Mouse (Mus musculus) embryonic facial prominence, embryonic 11.5 days (tissue): ENCODE measurements around the gene Slc25a34. TPM values are rescaled to one million over a fixed set of nuclear protein-coding genes. Genes with fewer than 3 reads are reported as not detected.

Source experiments
- ATAC-seq: fragments of 200-750 bp; cut with Nextera tagmentation; replicated peaks from 2 replicates; pipeline ENCODE4 v1.8.0; 2017; ENCODE audit warnings: low read depth; ENCODE audit not compliant: insufficient number of reproducible peaks, low FRiP score, low TSS enrichment
- DNase-seq: peaks from one replicate; pipeline ENCODE4 v3.0.0-alpha.2; 2015; ENCODE audit warnings: low spot score
- H3K27ac ChIP-seq: fragments of 300-500 bp; sonication (generic); replicated peaks from 2 replicates; pipeline ENCODE4 v1.5.1; 2014; ENCODE audit warnings: mild to moderate bottlenecking, low read depth, low read length, control low read depth
- H3K27me3 ChIP-seq: fragments of 300-500 bp; sonication (generic); 2 replicates; pipeline ENCODE4 v1.6.1; 2014; ENCODE audit warnings: mild to moderate bottlenecking, low read length, moderate library complexity, mixed read lengths; ENCODE audit not compliant: control insufficient read depth, insufficient read depth
- H3K36me3 ChIP-seq: fragments of 300-500 bp; sonication (generic); replicated peaks from 2 replicates; pipeline ENCODE4 v1.6.1; 2014; ENCODE audit warnings: low read depth, mild to moderate bottlenecking, low read length, moderate library complexity, mixed read lengths; ENCODE audit not compliant: control insufficient read depth, insufficient read depth
- H3K4me1 ChIP-seq: fragments of 300-500 bp; sonication (generic); 2 replicates; pipeline ENCODE4 v1.6.1; 2014; ENCODE audit warnings: low read length, mixed read lengths; ENCODE audit not compliant: control insufficient read depth, insufficient read depth
- H3K4me2 ChIP-seq: fragments of 300-500 bp; sonication (generic); 2 replicates; pipeline ENCODE4 v1.6.1; 2014; ENCODE audit warnings: low read depth, mild to moderate bottlenecking, control low read depth, low read length, moderate library complexity
- H3K4me3 ChIP-seq: fragments of 300-500 bp; sonication (generic); 2 replicates; pipeline ENCODE4 v1.5.1; 2014; ENCODE audit warnings: low read depth, low read length, control low read depth
- H3K9ac ChIP-seq: fragments of 300-500 bp; sonication (generic); replicated peaks from 2 replicates; pipeline ENCODE4 v1.6.1; 2014; ENCODE audit warnings: mild to moderate bottlenecking, control low read depth, low read length
- H3K9me3 ChIP-seq: fragments of 300-500 bp; sonication (generic); replicated peaks from 2 replicates; pipeline ENCODE4 v1.6.1; 2016; ENCODE audit warnings: mild to moderate bottlenecking, low read length, inconsistent platforms, mixed read lengths; ENCODE audit not compliant: control insufficient read depth
- WGBS: fragments of 180-500 bp; shearing (Covaris S2); extraction: QIAGEN DNeasy Blood & Tissue Kit; methylation state at CpG from one replicate; pipeline ENCODE4 v1.1.7; 2014; 5-methylcytosine and 5-hydroxymethylcytosine counted together
- polyA plus RNA-seq: library from polyadenylated mRNA; unstranded; fragments of >200 nt; fragmentation: Nextera tagmentation; extraction: Ambion mirVana; gene quantifications from 2 replicates; pipeline ENCODE4 v1.2.1, GENCODE M21; 2014

The Slc25a34 gene
- polyA plus RNA-seq, 1 experiment from 2014 or later: not detected

DNA sequence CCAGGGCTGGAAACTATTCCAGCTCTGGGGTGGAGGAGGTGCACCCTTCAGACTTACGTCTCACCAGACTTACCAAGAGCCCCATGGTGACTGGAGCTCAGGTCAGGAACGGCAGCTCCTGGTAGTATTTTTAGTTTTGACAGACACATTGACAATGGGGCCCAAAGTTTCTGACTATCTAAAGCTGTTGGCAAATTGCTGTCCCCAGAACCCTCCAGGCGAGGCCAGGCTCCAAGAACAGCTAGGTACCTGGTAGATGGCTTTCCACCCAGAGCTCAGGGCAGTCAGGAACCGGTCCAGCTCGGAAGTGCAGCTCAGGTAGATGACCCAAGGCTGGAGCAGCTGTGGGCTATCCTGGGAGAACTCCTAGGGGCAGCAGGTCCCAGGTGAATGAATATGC, 3.9 kb upstream of the Slc25a34 start:
- ATAC-seq (no peak), DNase-seq (no peak)
- no peak overlapping the region for H3K9ac ChIP-seq
- no peak overlapping the region for H3K4me3 ChIP-seq
- no peaks in the 10 kb centered on the region for H3K4me1 ChIP-seq
- H3K9me3 ChIP-seq: no peaks in the 10 kb centered on the region
- H3K27ac ChIP-seq: no peak overlapping the region
- no peak overlapping the region for H3K4me2 ChIP-seq
- peaks cover 24% of the 10 kb centered on the region for H3K36me3 ChIP-seq
- WGBS: 88% methylated on average over 5 of the region's 5 CpGs
- H3K27me3 ChIP-seq: no peaks in the 10 kb centered on the region

DNA sequence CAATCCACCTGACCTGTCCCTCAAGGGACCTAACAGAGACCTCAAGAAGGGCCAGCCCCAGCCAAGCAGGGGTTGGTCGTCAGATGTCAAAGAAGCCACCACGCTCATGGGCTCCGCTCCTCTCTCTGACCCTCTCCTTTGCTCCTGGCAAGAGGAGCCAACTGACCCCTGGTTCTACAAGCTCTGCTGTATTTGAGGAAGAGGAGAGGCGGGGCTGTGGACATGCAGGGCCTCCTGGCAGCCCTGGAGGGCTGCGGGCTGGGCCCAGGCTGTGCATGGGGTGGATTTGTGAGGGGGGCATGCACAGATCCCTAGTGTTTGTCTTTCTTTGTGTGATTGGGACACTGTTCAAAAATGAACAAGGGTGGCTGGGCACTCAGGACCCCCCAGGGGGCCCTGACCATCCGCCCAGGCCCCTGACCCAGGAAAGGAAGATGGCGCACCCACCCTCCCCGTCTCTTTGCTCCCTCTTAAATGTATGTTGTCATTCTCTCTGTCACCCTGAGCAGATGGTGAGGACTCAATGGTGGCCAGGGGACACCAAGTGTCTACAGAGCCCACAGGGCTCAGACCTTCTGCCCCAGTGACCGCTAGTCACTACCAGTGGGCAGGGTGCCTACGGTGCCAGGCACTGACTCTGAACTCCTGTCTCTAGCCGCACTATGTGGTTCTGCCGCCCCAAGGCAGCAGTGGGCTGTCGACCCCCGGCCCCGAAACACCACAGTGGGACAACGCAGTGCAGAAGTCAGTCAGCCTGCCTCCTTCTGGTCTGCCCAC, 2.3 kb upstream of the Slc25a34 start:
- H3K9me3 ChIP-seq: no peaks in the 10 kb centered on the region
- H3K9ac ChIP-seq: no peak overlapping the region
- DNase-seq: no peak
- 0 out of 2 replicates have a peak overlapping the region, but pooled peaks have one; percentile 9 for H3K27ac ChIP-seq
- no peaks in the 10 kb centered on the region for H3K4me1 ChIP-seq
- H3K4me2 ChIP-seq: no peak overlapping the region
- no peak overlapping the region for H3K4me3 ChIP-seq
- ATAC-seq: no peak
- 88% methylated on average over 16 of the region's 16 CpGs for WGBS
- no peaks in the 10 kb centered on the region for H3K27me3 ChIP-seq
- peaks cover 13% of the 10 kb centered on the region for H3K36me3 ChIP-seq

DNA sequence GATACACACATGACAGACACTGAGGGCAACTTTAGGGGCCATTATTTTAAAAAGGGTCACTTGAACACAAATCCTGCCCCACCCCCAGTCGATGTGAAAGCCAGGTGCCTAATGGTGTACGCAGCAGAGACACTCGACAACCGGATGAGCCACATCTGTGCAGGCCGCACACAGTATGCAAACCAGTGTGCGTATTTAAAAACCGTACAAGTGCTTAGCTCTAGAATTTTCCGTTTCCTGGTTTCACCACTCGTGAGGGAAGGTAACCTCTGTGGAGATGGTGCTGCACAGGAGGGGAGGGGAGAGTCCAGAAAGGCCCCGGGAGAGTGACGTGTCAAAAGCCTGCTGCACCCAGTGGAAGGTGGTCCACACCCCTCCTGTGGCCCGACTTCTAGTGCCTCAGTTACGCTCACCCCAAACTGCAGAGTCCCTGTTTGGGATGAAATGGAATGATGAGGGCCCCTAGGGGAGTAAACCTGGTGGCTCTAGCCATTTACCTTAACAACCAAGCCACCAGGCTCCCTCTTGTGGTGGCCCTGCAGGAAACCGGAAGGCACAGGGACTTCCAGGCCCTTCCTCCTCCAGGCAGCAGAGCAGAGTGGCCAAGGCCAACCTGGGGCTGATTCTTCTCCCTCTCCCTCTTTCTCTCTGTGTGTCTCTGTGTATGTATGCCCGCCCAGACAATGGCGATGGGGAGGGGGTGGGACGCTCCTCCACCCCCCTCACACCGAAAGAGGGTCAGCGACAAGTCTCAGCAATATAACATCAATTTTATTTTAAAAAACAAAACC, 1.6 kb upstream of the Slc25a34 start:
- Histone ChIP-seq H3K27me3 (no peaks in the 10 kb centered on the region), H3K9me3 (no peaks in the 10 kb centered on the region), H3K4me1 (no peaks in the 10 kb centered on the region), H3K4me3 (no peak overlapping the region), H3K27ac (no peak overlapping the region), H3K4me2 (no peak overlapping the region), H3K36me3 (peaks cover 11% of the 10 kb centered on the region), H3K9ac (no peak overlapping the region)
- 71% methylated on average over 19 of the region's 19 CpGs for WGBS
- DNase-seq: peak; percentile 40
- no peak for ATAC-seq

DNA sequence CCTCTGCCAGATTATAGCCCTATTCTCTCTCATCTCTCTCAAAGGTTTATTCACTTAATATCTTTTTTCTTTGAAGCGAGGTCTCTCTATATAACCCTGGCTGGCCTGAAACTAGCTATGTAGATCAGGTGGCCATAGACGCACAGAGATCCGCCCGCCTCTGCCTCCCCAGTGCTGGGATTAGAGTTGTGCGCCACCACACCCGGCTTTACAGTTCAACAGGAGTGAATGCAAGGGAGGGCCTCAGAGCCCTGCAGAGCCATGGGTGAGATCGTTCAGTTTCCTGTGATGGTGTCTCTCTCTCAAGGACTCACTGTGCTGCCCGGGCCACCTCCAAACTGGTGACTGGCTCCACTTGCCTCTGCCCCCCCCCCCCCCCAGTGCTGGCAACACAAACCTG, 513 bp upstream of the Slc25a34 start:
- H3K27ac ChIP-seq: no peak overlapping the region
- no peaks in the 10 kb centered on the region for H3K27me3 ChIP-seq
- no peak overlapping the region for H3K9ac ChIP-seq
- 93% methylated on average over 8 of the region's 8 CpGs for WGBS
- H3K36me3 ChIP-seq: peaks cover 5% of the 10 kb centered on the region
- no peak for ATAC-seq
- H3K4me3 ChIP-seq: no peak overlapping the region
- DNase-seq: no peak
- no peaks in the 10 kb centered on the region for H3K4me1 ChIP-seq
- H3K9me3 ChIP-seq: no peaks in the 10 kb centered on the region
- H3K4me2 ChIP-seq: no peak overlapping the region

DNA sequence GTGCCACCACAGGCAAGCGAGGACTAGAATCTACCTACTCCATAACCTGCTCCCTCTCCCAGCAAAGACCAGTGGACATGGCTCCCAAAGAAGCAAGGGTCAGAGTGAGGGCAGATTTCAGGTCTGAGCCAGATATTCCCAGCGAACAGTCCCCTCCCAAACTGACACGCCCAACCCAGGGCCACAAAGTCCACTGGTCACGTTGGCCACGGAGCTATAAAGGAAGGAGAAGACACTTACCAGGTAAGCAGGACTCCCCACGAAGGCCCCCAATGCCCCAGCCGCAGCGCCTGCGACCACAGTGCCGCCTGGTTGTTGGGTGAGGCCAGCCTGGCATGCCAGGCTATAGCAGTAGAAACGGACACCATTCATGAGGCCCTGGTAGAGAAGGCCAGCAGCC, 584 bp downstream of the Slc25a34 start:
- H3K9ac ChIP-seq: no peak overlapping the region
- WGBS: 91% methylated on average over 11 of the region's 11 CpGs
- H3K9me3 ChIP-seq: no peaks in the 10 kb centered on the region
- DNase-seq (no peak), ATAC-seq (no peak)
- no peaks in the 10 kb centered on the region for H3K4me1 ChIP-seq
- H3K4me3 ChIP-seq: no peak overlapping the region
- H3K27me3 ChIP-seq: no peaks in the 10 kb centered on the region
- peaks cover 4% of the 10 kb centered on the region for H3K36me3 ChIP-seq
- no peak overlapping the region for H3K27ac ChIP-seq
- no peak overlapping the region for H3K4me2 ChIP-seq

DNA sequence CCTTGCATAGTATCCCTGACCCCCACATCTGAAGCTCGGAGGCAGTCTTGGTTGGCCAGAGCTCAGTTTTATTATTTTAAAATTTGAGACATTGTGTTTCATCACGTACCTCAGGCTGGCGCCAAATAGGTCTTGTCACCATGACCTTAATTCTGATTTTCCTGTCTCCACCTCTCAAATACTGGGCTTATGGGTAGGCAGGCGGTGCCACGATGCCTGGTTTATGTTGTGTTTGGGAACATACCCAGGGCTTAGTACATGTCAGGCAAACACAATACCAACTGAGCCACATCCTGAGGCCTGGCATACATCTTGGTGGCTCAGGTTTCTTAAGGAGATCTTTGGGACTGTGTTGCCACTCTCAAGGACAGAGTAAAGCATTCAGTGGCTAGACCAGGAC, 1.0 kb downstream of the Slc25a34 start:
- ATAC-seq (no peak), DNase-seq (no peak)
- Histone ChIP-seq H3K4me3 (no peak overlapping the region), H3K9me3 (no peaks in the 10 kb centered on the region), H3K4me1 (peaks cover 2% of the 10 kb centered on the region; the same call in 1 of the 2 replicates), H3K9ac (no peak overlapping the region), H3K27me3 (no peaks in the 10 kb centered on the region), H3K4me2 (no peak overlapping the region), H3K27ac (no peak overlapping the region), H3K36me3 (peaks cover 2% of the 10 kb centered on the region)
- WGBS: 78% methylated on average over 5 of the region's 5 CpGs

DNA sequence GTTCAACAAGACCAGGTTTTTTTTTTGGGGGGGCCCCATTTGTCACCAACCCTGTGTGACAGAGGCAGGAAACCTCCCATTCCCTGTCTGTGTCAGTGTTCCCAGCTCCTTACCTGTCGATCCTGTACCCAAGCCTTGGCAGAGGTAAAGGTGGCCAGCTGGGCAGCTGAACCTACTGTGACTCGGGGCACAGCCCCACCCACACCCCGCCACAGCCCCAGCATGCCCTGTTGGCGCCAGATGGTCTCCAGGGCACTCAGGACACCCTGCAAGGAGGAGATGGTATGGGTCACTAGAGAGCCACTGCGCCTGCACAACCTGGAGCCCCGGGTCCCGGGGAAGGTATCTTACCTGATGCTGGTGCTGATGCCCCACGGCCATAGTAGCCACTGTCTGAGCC, 1.5 kb downstream of the Slc25a34 start:
- Histone ChIP-seq H3K27ac (no peak overlapping the region), H3K9ac (no peak overlapping the region), H3K27me3 (no peaks in the 10 kb centered on the region), H3K4me3 (no peak overlapping the region), H3K36me3 (no peaks in the 10 kb centered on the region; the same call in 1 of the 2 replicates), H3K9me3 (no peaks in the 10 kb centered on the region), H3K4me1 (peaks cover 5% of the 10 kb centered on the region; the same call in 1 of the 2 replicates), H3K4me2 (no peak overlapping the region)
- WGBS: 77% methylated on average over 8 of the region's 8 CpGs
- ATAC-seq: no peak
- DNase-seq: no peak

DNA sequence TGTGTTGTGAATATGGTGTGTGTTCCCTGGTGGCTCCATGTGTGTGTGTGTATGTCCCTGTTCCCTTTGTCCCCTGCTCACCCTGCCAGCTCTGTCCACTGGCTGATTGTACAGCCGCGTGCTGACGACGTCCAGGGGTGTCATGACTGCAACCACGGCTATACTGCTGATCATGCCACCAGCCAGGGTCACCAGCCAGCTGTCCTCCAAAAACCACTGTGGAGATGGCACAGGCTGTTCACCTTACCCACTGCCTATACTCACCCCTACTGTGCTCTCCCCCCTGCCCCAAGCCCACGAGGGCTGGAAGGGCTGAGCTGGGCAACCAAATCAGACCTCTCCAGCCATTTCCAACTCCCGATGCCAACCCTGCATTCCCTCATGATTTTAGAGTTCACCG, 2.3 kb downstream of the Slc25a34 start:
- H3K27me3 ChIP-seq: no peaks in the 10 kb centered on the region
- peaks cover 5% of the 10 kb centered on the region; the same call in 1 of the 2 replicates for H3K4me1 ChIP-seq
- no peaks in the 10 kb centered on the region for H3K9me3 ChIP-seq
- 86% methylated on average over 8 of the region's 8 CpGs for WGBS
- H3K4me2 ChIP-seq: no peak overlapping the region
- H3K27ac ChIP-seq: no peak overlapping the region
- no peak for ATAC-seq
- DNase-seq: no peak
- H3K36me3 ChIP-seq: no peaks in the 10 kb centered on the region; the same call in 1 of the 2 replicates
- no peak overlapping the region for H3K4me3 ChIP-seq
- no peak overlapping the region for H3K9ac ChIP-seq
